Mouse (Mus musculus) spleen, postnatal 0 days (tissue): ENCODE results near the gene Nckipsd. TPM values are rescaled to one million over a fixed set of nuclear protein-coding genes. Genes with fewer than 3 reads are reported as not detected.

Experiments
- polyA plus RNA-seq: library from polyadenylated mRNA; unstranded; fragments of >200 nt; fragmentation: Nextera tagmentation; extraction: Ambion mirVana; gene quantifications from 2 replicates; pipeline ENCODE4 v1.2.1, GENCODE M21; 2015

Nckipsd gene
- 7.3 and 7.6 TPM in 2 replicates for polyA plus RNA-seq

GRCm38 (mm10) chr9:108808163-108808665 lies at the start of gene Nckipsd:
Gene Nckipsd (plus strand): TSS chr9:108808368.

GRCm38 (mm10) chr9:108783548-108784463 lies 24.4 kb upstream of the Nckipsd start, which contains the start of gene Ip6k2:
Gene Ip6k2 (plus strand): TSS chr9:108783796.

DNA sequence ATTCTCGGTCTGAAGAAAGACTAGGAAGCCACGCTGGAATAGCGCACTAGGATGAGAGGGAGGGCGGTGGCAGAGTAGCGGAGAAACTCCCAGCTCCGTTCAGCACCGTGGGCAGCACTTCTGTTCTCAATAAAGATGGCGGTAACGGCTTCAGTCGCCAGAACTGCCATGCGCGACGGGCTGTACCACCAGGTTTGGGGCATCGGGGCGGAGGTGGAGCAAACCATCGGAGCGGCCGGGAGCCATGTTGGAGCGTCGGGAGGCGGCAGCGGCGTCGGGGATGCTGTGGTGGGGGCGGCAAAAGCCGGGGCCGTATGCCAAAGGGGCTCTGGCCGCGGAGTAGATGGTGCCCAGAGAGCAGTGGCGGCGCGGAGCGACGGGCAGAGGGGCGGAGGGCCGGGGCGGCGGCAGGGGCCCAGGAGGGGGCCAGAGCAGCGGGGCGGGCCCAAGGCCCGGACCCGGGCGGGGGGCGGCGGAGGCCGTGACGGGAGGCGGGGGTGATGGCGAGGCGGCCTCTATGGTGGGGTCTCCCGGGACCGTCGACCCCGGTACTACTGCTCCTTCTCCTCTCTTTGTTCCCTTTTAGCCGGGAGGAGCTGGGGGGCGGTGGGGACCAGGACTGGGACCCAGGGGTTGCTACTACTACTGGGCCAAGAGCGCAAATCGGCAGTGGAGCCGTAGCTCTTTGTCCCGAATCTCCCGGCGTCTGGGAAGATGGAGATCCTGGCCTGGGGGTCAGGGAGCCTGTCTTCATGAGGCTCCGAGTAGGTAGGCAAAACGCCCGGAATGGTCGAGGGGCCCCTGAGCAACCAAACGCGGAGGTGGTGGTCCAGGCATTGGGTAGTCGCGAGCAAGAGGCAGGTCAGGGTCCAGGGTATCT lies 17.9 kb downstream of the Nckipsd start, which contains the start of gene Celsr3:
Gene Celsr3, plus strand, starts transcription at position 501 of the 880 bp plus-strand sequence.

GRCm38 (mm10) chr9:108852976-108853375 lies 44.8 kb downstream of the Nckipsd start, which contains the start of gene Slc26a6:
Gene Slc26a6 (plus strand): TSS chr9:108853283.

Other genes with a start within 250 kb of the Nckipsd start
- 133 and 142 TPM in 2 replicates for gene Impdh2, start 248.1 kb upstream of the Nckipsd start, polyA plus RNA-seq
- gene Ndufaf3, start 240.9 kb upstream of the Nckipsd start, polyA plus RNA-seq = 35.2 and 36.8 TPM in 2 replicates
- gene Dalrd3, start 238.5 kb upstream of the Nckipsd start, polyA plus RNA-seq = 41.3 and 48.5 TPM in 2 replicates
- gene Wdr6, start 229.6 kb upstream of the Nckipsd start, polyA plus RNA-seq = 14.2 and 15.7 TPM in 2 replicates
- gene P4htm, start 210.7 kb upstream of the Nckipsd start, polyA plus RNA-seq = 1.7 and 2.4 TPM in 2 replicates
- 29.6 and 33.5 TPM in 2 replicates for gene Arih2, start 159.0 kb upstream of the Nckipsd start, polyA plus RNA-seq
- gene Slc25a20, start 146.3 kb upstream of the Nckipsd start, polyA plus RNA-seq = 30.9 and 34.3 TPM in 2 replicates
- gene Prkar2a, start 119.1 kb upstream of the Nckipsd start, polyA plus RNA-seq = 5.9 and 8.6 TPM in 2 replicates
- 16.3 and 19.8 TPM in 2 replicates for gene Ip6k2, start 24.6 kb upstream of the Nckipsd start, polyA plus RNA-seq
- 0.73 and 1.3 TPM in 2 replicates for gene Celsr3, start 18.0 kb downstream of the Nckipsd start, polyA plus RNA-seq
- gene Slc26a6, start 44.9 kb downstream of the Nckipsd start, polyA plus RNA-seq = 1.9 and 4.6 TPM in 2 replicates
- gene Tmem89, start 106.3 kb downstream of the Nckipsd start, polyA plus RNA-seq = not detected in 2 replicates
- gene Uqcrc1, start 128.3 kb downstream of the Nckipsd start, polyA plus RNA-seq = 318 TPM in 2 replicates
- 10.7 and 13.9 TPM in 2 replicates for gene Col7a1, start 145.2 kb downstream of the Nckipsd start, polyA plus RNA-seq
- 0.51 and 0.61 TPM in 2 replicates for gene Ucn2, start 177.6 kb downstream of the Nckipsd start, polyA plus RNA-seq
- 13.6 and 15.3 TPM in 2 replicates for gene Pfkfb4, start 183.4 kb downstream of the Nckipsd start, polyA plus RNA-seq
- 64.2 and 86.5 TPM in 2 replicates for gene Shisa5, start 230.2 kb downstream of the Nckipsd start, polyA plus RNA-seq